Mouse (Mus musculus): ENCODE measurements at regions not wholly inside any gene's neighbourhood (a gene's known extent, or its start where the extent isn't known, plus 50 kb on each side); places are given as distances from the start of the nearest gene placed in this dataset.

DNA sequence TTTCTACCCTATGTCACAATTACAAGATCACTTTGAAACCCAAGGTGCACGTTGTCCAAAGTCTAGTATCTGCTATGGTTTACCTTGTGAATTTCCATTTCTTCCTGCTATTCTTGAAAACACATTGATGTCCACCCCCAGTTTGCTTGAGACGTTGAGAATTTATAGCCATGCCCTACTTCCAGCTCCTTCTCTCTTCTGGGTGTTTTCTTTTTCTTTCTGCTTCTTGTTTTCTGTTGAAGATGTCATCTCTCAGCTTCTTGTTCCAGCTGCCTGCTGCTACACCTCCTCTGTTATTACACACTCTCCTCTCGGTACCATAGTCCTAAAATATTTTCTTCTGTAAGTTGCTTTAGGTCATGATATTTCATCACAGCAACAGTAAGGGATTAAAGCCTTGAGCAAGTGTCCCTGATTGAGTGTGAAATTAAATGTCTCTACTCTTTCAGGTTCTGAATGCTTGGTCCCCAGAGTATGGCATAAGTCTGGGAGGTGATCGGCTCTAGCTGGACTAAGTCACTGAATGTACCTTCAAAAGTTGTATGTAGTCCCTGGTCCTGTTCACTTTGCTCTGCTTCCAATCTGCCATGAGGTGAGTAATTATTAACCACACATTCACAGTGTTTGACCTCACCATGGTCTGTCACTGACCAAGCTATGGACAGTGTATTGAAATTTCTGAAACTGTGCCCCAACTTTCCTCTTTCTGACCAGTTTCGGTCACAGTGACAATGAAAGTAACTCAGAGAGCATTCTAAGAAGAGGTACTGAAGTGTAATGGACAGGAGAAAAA lies 718.1 kb downstream of the Epm2a start:
- no peak for DNase-seq (ENCODE audit: low read depth, low spot score)

DNA sequence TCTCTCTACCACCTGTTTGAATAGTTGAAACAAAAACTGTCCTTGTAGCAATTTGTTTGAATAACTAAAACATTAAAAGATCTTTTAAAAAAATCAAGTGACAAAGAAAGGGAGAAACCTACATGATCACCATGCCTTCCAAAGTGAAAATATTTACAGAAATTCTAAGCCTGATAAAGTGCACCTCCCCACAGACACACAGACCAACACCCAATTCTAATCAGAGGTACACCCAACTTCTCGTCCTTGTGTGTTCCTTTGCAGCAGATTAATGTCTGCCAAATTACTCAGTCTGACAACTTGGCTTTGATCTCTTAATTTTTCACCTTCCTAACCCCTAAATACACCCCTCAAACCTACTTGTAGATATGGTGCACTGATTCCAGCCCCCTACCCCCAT lies 719.1 kb downstream of the Epm2a start:
- no peak for DNase-seq (ENCODE audit: low read depth, low spot score)

- DNase-seq (ENCODE audit: low read depth, low spot score) = no peak
These were observed 740.8 kb downstream of the Epm2a start for GRCm38 (mm10) chr10:12083961-12084360.

DNA sequence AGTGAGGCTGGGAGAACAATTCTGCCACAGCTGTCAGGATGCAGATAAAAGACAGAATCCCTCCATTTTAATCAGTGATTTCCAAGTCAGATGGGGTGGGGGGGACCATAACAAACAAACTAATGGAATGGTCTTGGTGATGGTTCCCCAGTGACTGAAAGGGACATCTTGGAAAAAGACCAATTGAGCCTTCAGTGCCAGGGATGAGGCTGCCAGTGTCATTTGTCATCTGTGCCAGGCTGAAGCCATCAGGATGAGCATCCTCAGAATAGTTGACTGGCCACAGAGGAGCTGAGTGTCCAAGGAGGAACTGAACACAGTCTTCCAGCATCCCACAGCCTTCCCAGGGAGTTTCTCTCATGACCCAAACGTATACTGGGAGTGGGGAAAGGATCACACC lies 749.3 kb downstream of the Epm2a start:
- no peak for DNase-seq (ENCODE audit: low read depth, low spot score)

DNA sequence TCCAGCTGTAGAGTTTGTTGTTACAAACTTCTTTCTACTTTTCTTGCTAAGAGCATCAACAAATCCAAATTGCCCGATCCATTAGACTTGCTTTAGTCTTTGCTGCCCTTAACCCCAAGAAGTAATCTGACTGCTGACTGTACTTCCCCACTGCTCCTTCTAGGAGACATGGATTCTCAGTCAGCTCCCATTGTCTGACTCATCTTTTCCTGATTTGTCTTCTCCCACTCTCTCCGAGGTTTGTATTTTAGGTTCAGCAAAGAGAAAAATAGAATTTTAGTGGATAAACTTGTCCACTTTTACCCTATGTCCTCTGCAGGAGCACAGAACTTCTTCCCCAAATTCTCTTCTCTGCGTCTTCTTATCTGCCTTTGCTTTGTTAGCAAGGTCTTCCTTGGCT lies 753.5 kb downstream of the Epm2a start:
- no peak for DNase-seq (ENCODE audit: low read depth, low spot score)

DNA sequence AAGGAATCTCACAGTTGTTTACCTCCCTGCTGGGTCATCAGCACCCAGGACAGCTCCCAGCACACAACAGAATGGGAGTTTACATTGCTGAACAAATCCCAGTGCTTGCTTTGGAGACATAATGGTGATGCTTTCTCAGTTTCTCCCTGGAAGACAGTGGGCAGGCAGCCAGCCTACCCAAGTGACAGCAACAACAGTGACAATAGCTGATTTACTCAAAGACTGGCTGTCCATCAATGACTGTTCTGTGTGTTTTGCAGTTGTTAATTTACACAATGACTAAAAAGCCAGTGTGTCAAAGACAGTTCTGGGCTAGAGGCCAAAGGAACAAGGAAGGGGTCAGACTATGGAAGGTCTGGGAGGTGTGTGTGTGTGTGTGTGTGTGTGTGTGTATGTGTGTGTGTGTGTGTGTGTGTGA lies 762.2 kb downstream of the Utrn start:
- peak; percentile 70 for DNase-seq (ENCODE audit: low read depth, low spot score)

DNA sequence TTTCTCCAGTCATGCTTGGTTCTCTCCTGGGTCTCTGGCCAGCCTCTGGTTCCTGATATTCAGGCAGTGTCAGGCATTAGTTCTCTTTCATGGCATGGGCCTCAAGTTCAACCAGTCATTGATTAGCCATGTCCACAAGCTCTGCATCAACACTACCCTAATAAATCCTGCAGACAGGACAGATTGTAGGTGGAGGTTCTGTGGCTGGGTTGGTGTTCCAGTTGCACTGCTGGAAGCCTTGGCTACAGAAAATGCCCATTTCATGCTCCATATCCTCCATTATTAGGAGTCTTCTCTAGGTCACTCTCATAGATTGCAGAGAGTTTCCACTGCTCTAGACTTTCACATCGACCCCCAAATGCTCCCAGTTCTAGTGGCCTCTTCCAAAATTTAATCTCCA lies 757.4 kb downstream of the Utrn start:
- DNase-seq (ENCODE audit: low read depth, low spot score) = no peak

- DNase-seq (ENCODE audit: low read depth, low spot score) = no peak
These were observed 753.4 kb downstream of the Utrn start for GRCm38 (mm10) chr10:12115767-12116166.

DNA sequence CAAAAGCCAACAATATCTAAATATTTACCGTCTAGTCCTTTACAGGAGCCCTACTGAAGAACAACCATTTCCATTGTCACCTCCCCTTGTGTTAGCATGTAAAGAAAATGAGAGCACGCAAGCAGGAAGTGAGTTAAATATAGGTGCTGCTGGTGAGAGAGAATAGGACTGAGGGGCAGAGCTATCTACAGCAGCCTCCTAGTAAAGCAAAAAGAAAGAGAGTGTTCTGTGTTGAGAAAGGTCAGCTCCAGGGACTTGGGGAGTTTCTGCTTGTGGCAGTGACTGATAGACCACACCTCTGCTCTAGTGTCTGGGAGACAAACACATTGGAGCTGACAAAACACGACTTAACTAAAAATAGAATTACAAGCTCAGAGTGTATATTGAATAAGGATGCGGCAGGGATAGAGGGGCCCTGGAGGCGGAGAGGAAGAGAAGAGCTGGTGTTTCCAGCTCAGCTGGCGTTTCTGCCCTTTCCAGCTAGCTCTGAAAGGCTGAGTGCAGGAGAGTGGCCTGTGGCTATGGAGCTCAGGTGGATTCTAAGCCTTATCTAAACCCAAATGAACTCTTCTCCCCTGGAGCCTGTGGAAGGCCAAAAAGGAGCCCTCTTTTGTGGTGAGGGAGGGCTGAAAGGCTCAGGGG lies 752.4 kb downstream of the Utrn start:
- no peak for DNase-seq (ENCODE audit: low read depth, low spot score)

DNA sequence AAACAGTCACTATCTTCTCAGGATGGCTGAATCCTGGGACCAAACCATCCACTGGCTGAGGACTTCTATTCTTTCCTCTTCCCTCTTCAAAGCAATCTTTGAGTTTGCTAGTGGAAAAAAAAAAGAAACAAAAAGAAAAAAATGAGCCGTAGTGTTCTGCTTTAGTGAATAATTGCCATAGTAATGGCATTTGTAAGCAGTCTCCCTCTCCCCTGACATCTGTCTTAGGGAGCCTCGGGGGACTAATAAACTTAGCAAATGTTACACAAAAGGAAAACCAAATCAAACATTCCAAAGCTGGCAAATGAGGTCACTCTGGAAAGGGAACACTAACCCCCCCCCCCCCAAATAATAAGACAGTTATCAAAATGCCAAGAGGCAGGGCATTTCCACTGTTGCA lies 744.9 kb downstream of the Utrn start:
- no peak for DNase-seq (ENCODE audit: low read depth, low spot score)

GRCm38 (mm10) chr10:12129486-12129885 lies 739.7 kb downstream of the Utrn start:
- DNase-seq (ENCODE audit: low read depth, low spot score) = no peak

DNA sequence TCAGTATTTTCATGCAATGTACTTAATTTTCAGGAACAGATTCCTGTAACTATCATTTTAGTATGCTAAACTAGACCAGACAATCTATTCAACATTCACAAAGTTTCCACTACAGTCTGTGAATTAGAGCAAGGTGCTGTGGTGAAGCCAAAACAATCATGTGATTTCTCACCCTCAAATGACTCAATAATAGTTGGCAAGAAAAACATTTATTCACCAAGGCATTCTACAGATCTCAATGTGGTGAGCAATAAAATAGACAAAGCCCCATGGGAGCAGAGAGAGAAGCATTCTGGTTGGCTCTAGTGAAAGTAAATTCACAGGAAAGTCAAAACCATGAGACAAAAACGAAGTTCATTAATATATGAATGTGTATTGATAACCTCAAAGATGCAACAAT lies 724.5 kb downstream of the Utrn start:
- DNase-seq (ENCODE audit: low read depth, low spot score) = no peak

GRCm38 (mm10) chr10:12146942-12147537 lies 722.1 kb downstream of the Utrn start:
- DNase-seq (ENCODE audit: low read depth, low spot score) = no peak

GRCm38 (mm10) chr10:12170243-12170642 lies 698.9 kb downstream of the Utrn start:
- DNase-seq (ENCODE audit: low read depth, low spot score) = no peak

DNA sequence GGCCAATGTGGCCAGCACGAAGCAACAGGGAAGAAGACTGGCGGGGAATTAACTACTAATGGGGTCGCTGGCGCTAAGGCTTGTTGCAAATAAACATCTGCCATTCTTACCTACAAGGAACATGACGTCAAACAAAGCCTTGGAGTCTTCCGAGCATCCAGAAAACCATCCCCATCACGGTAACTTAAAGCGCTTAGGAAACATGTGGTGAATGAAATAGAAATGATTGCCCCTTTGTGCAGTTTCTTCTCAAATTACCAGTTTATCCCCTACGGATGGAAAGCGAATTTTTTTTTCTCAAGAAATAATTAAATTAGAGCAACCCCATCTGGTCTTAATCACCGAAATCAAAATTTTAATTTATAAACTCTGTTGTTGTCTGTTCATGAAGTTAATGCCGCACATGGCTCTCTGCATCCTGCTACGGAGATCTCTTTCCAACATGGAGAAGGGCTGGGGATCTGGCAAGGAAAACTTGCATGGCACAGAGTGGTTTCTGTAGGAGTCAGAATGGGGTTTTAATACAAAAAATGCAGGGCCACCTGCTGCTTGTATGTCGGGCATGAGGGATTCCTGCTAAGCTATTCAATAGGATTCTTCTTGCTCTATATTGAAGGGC lies 694.9 kb downstream of the Utrn start:
- DNase-seq (ENCODE audit: low read depth, low spot score) = no peak

GRCm38 (mm10) chr10:12175141-12175540 lies 694.0 kb downstream of the Utrn start:
- no peak for DNase-seq (ENCODE audit: low read depth, low spot score)

- no peak for DNase-seq (ENCODE audit: low read depth, low spot score)
These were observed 691.7 kb downstream of the Utrn start for GRCm38 (mm10) chr10:12177482-12177881.

GRCm38 (mm10) chr10:12180965-12181364 lies 688.2 kb downstream of the Utrn start:
- no peak for DNase-seq (ENCODE audit: low read depth, low spot score)

GRCm38 (mm10) chr10:12186918-12187639 lies 682.1 kb downstream of the Utrn start:
- no peak for DNase-seq (ENCODE audit: low read depth, low spot score)

DNA sequence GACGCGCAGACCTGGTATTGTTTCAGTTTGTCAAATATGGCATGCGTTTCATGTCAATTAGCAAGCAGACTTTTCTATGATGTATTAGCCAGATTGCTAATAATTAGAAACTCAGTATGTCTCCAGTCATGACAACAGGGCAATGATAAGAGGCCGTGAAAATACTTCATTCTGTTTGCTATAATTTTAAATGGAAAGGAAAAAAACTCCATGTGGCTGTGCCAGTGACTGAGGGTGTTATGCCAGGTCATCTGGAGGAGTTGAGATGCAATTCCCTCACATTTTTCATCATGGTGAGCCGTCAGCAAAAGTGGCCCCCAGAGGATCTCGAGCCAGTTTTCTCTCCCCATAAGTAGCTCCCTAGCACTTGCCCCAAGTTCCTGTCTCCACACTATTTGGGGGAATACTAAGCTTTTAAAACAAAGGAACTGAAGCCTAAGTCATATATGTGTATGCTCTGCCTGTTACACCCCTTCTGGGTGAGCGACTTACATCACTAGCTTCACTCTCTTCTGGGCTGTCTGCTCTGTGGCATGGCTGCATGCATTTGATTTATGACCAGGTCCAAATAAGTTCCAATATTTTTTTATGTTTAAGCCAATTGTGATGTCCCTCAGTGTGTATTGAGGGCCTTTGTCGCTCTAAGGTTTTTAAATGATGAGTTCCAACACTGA lies 681.4 kb downstream of the Utrn start:
- no peak for DNase-seq (ENCODE audit: low read depth, low spot score)

DNA sequence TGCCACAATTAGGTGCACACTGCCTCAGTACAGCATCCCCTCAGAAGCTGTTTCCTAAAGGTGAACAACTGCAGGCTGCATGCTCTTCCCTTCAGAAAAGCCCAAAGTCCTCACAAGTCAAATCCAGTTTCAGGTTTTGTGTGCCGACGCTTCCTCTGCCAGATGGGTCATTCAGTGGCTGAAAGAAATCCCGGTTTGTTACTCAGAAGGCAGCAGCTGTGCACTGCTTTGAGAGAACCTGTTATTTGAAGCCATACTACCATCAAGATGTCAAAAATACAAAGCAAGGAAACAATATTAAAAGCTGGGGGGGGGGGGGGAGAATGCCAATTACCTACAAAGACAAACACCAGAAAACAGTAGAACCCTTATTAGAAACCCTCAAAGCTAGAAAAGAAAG lies 678.7 kb downstream of the Utrn start:
- DNase-seq (ENCODE audit: low read depth, low spot score) = no peak
